Comparison of ENCODE assay signal across 8 mouse cellular contexts in genomic region chr10:26373951-26374435, GRCm38 (mm10). TPM values are rescaled to one million over a fixed set of nuclear protein-coding genes. Genes with fewer than 3 reads are reported as not detected.
DNase-seq lines count a peak whose midpoint lies in the region; ATAC-seq and TF ChIP-seq lines count a peak whose summit lies in the region.

No protein-coding gene starts in this region.

- peak overlapping the region; percentile 60 for H3K4me2 ChIP-seq in embryonic facial prominence, embryonic 12.5 days (replicated peaks)
- peak overlapping the region; percentile 90 for H3K4me2 ChIP-seq in kidney, embryonic 15.5 days
- peak overlapping the region; percentile 85 for H3K4me2 ChIP-seq in liver, embryonic 14.5 days (ENCODE audit: low read depth)
- peak overlapping the region; percentile 86 for H3K4me2 ChIP-seq in neural tube, embryonic 12.5 days (replicated peaks)

- H3K9ac ChIP-seq in embryonic facial prominence, embryonic 12.5 days, result peak overlapping the region; percentile 96
- H3K9ac ChIP-seq in kidney, embryonic 15.5 days, result peak overlapping the region; percentile 91
- H3K9ac ChIP-seq in liver, embryonic 14.5 days (replicated peaks), result peak overlapping the region; percentile 56
- H3K9ac ChIP-seq in neural tube, embryonic 12.5 days, result peak overlapping the region; percentile 94

- peak; percentile 25 for DNase-seq in layer of hippocampus, adult 11-12 months (ENCODE audit: low spot score)
- no peak for DNase-seq in layer of hippocampus, adult 9-10 months (ENCODE audit: low spot score)
- DNase-seq in heart, embryonic 10.5 days (ENCODE audit: low spot score), result peak; percentile 82
- no peak for DNase-seq in liver, embryonic 14.5 days (ENCODE audit: low read depth in 3 of 3, low spot score in 3 of 3)
- DNase-seq in testis, postnatal 10 days (ENCODE audit: low spot score), result peak; percentile 82

- peak overlapping the region; percentile 97 for H3K27ac ChIP-seq in embryonic facial prominence, embryonic 12.5 days
- H3K27ac ChIP-seq in heart, embryonic 10.5 days, result peak overlapping the region; percentile 97
- H3K27ac ChIP-seq in kidney, embryonic 15.5 days, result peak overlapping the region; percentile 95
- H3K27ac ChIP-seq in liver, embryonic 14.5 days, result no peak overlapping the region
- H3K27ac ChIP-seq in neural tube, embryonic 12.5 days, result peak overlapping the region; percentile 89

- WGBS in embryonic facial prominence, embryonic 12.5 days, result under 1% methylated on average over 56 of the region's 71 CpGs
- under 1% methylated on average over 71 of the region's 71 CpGs for WGBS in heart, embryonic 10.5 days
- under 1% methylated on average over 71 of the region's 71 CpGs for WGBS in kidney, embryonic 15.5 days
- under 1% methylated on average over 70 of the region's 71 CpGs for WGBS in liver, embryonic 14.5 days (ENCODE audit: insufficient replicate concordance)
- WGBS in neural tube, embryonic 12.5 days, result under 1% methylated on average over 69 of the region's 71 CpGs

- no peaks in the 10 kb centered on the region for H3K9me3 ChIP-seq in embryonic facial prominence, embryonic 12.5 days
- no peaks in the 10 kb centered on the region for H3K9me3 ChIP-seq in heart, embryonic 10.5 days
- H3K9me3 ChIP-seq in kidney, embryonic 15.5 days (replicated peaks), result no peaks in the 10 kb centered on the region
- no peaks in the 10 kb centered on the region for H3K9me3 ChIP-seq in liver, embryonic 14.5 days (ENCODE audit: control insufficient read depth, low read length)
- no peaks in the 10 kb centered on the region for H3K9me3 ChIP-seq in neural tube, embryonic 12.5 days

- peak overlapping the region; percentile 81 for H3K4me3 ChIP-seq in embryonic facial prominence, embryonic 12.5 days
- H3K4me3 ChIP-seq in heart, embryonic 10.5 days, result peak overlapping the region; percentile 88
- H3K4me3 ChIP-seq in kidney, embryonic 15.5 days (replicated peaks), result peak overlapping the region; percentile 93
- H3K4me3 ChIP-seq in liver, embryonic 14.5 days (ENCODE audit: insufficient read depth in 1 of 2, low read depth in 2 of 2, low read length in 2 of 2), result peak overlapping the region; percentile 70 to 96
- peak overlapping the region; percentile 88 for H3K4me3 ChIP-seq in neural tube, embryonic 12.5 days

- H3K36me3 ChIP-seq in embryonic facial prominence, embryonic 12.5 days, result no peaks in the 10 kb centered on the region
- H3K36me3 ChIP-seq in heart, embryonic 10.5 days, result no peaks in the 10 kb centered on the region
- peaks cover 2% of the 10 kb centered on the region; the same call in 1 of the 2 replicates for H3K36me3 ChIP-seq in kidney, embryonic 15.5 days
- H3K36me3 ChIP-seq in liver, embryonic 14.5 days (replicated peaks; ENCODE audit: control insufficient read depth, insufficient read depth, low read depth), result no peaks in the 10 kb centered on the region
- no peaks in the 10 kb centered on the region for H3K36me3 ChIP-seq in neural tube, embryonic 12.5 days

- H3K4me1 ChIP-seq in embryonic facial prominence, embryonic 12.5 days, result peaks cover 16% of the 10 kb centered on the region
- peaks cover 15% of the 10 kb centered on the region for H3K4me1 ChIP-seq in heart, embryonic 10.5 days
- H3K4me1 ChIP-seq in kidney, embryonic 15.5 days, result peaks cover 18% of the 10 kb centered on the region
- H3K4me1 ChIP-seq in liver, embryonic 14.5 days (replicated peaks; ENCODE audit: control insufficient read depth in 2 of 2, insufficient read depth in 2 of 2, low read length in 1 of 2), result no peaks in the 10 kb centered on the region
- H3K4me1 ChIP-seq in neural tube, embryonic 12.5 days, result peaks cover 15% of the 10 kb centered on the region

- no peak for TF ChIP-seq CTCF in liver, embryonic 14.5 days (IDR thresholded peaks at IDR 0.05; ENCODE audit: low read depth)

- H3K27me3 ChIP-seq in embryonic facial prominence, embryonic 12.5 days, result no peaks in the 10 kb centered on the region
- no peaks in the 10 kb centered on the region for H3K27me3 ChIP-seq in heart, embryonic 10.5 days (ENCODE audit: insufficient read depth, poor library complexity, severe bottlenecking)
- H3K27me3 ChIP-seq in kidney, embryonic 15.5 days, result no peaks in the 10 kb centered on the region
- peaks cover 24% of the 10 kb centered on the region for H3K27me3 ChIP-seq in liver, embryonic 14.5 days (ENCODE audit: control insufficient read depth, insufficient read depth, low read length)
- H3K27me3 ChIP-seq in neural tube, embryonic 12.5 days (replicated peaks), result no peaks in the 10 kb centered on the region

- ATAC-seq in embryonic facial prominence, embryonic 12.5 days (ENCODE audit: insufficient number of reproducible peaks, insufficient read depth, low FRiP score, low TSS enrichment), result no peak; the same call in 1 of the 2 replicates
- peak; percentile 59 for ATAC-seq in kidney, embryonic 15.5 days (replicated peaks; ENCODE audit: low FRiP score)
- peak; percentile 44; the same call in 1 of the 2 replicates for ATAC-seq in liver, embryonic 14.5 days (ENCODE audit: insufficient read depth)
- ATAC-seq in neural tube, embryonic 12.5 days (ENCODE audit: low FRiP score, low read depth), result peak; percentile 17

- TF ChIP-seq EP300 in liver, embryonic 14.5 days (IDR thresholded peaks at IDR 0.05; ENCODE audit: low read depth), result no peak

RNA-seq across cellular contexts. Expression of gene L3mbtl3, which starts 1.8 kb away (rescaled TPM):
- 26.0 and 26.4 TPM in 2 replicates for polyA plus RNA-seq in embryonic facial prominence, embryonic 12.5 days (2016; fragmentation: Nextera tagmentation; extraction: Ambion mirVana)
- 11.3 and 13.2 TPM in 2 replicates for polyA plus RNA-seq in heart, embryonic 10.5 days (2016; fragmentation: Nextera tagmentation; extraction: Ambion mirVana)
- polyA plus RNA-seq in kidney, embryonic 15.5 days (2015; fragmentation: Nextera tagmentation; extraction: Ambion mirVana), result 12.7 and 13.2 TPM in 2 replicates
- 1.8 and 2.3 TPM in 2 replicates for polyA plus RNA-seq in liver, embryonic 14.5 days (2012; rRNA removed)
- polyA plus RNA-seq in liver, embryonic 14.5 days (2014; fragmentation: Nextera tagmentation; extraction: Ambion mirVana), result 0.94 and 2.2 TPM in 2 replicates
- polyA plus RNA-seq in neural tube, embryonic 12.5 days (2016; fragmentation: Nextera tagmentation; extraction: Ambion mirVana), result 19.3 and 21.2 TPM in 2 replicates

Comparison
In these comparisons a context has a peak if more than half of its experiments do, and no peak if none do; other contexts are left out.
1. DNase-seq: peak in layer of hippocampus, adult 11-12 months (single experiment), heart, embryonic 10.5 days (single experiment) and testis, postnatal 10 days (single experiment); none in layer of hippocampus, adult 9-10 months (single experiment) and liver, embryonic 14.5 days (0 of 3).
2. Peak in every context shown above with its lines, with median percentiles within 50 percentile points of each other: H3K4me2 ChIP-seq, H3K4me3 ChIP-seq and H3K9ac ChIP-seq.